Mouse (Mus musculus): ENCODE measurements around the gene Erich3.

Erich3 gene

GRCm38 (mm10) chr3:154682570-154682969, 18.9 kb downstream of the Erich3 start:
- DNase-seq = no peak

- no peak for DNase-seq
Measured at GRCm38 (mm10) chr3:154683667-154684066, 20.0 kb downstream of the Erich3 start.

GRCm38 (mm10) chr3:154690260-154690659, 26.6 kb downstream of the Erich3 start:
- DNase-seq = no peak

GRCm38 (mm10) chr3:154691897-154692571, 28.4 kb downstream of the Erich3 start:
- DNase-seq = no peak

GRCm38 (mm10) chr3:154692572-154692922, 28.9 kb downstream of the Erich3 start:
- DNase-seq = no peak

GRCm38 (mm10) chr3:154693902-154694301, 30.2 kb downstream of the Erich3 start:
- DNase-seq = no peak

GRCm38 (mm10) chr3:154696611-154697010, 33.0 kb downstream of the Erich3 start:
- DNase-seq = no peak

- DNase-seq = no peak
Measured at GRCm38 (mm10) chr3:154698907-154699306, 35.2 kb downstream of the Erich3 start.

- DNase-seq = no peak
Measured at GRCm38 (mm10) chr3:154700296-154700695, 36.6 kb downstream of the Erich3 start.

GRCm38 (mm10) chr3:154700735-154701134, 37.1 kb downstream of the Erich3 start:
- no peak for DNase-seq

- DNase-seq = no peak
Measured at GRCm38 (mm10) chr3:154704755-154705154, 41.1 kb downstream of the Erich3 start.

- no peak for DNase-seq
Measured at GRCm38 (mm10) chr3:154708150-154708549, 44.5 kb downstream of the Erich3 start.

GRCm38 (mm10) chr3:154723198-154723597, 59.5 kb downstream of the Erich3 start:
- DNase-seq = no peak

- no peak for DNase-seq
Measured at GRCm38 (mm10) chr3:154731431-154731830, 67.8 kb downstream of the Erich3 start.

- no peak for DNase-seq
Measured at GRCm38 (mm10) chr3:154741496-154741895, 77.8 kb downstream of the Erich3 start.

GRCm38 (mm10) chr3:154742927-154743326, 79.3 kb downstream of the Erich3 start:
- no peak for DNase-seq

GRCm38 (mm10) chr3:154744317-154744716, 80.7 kb downstream of the Erich3 start:
- no peak for DNase-seq

- DNase-seq = no peak
Measured at GRCm38 (mm10) chr3:154754505-154754904, 90.8 kb downstream of the Erich3 start.

- DNase-seq = no peak
Measured at GRCm38 (mm10) chr3:154755225-154755624, 91.6 kb downstream of the Erich3 start.

GRCm38 (mm10) chr3:154758089-154758488, 94.4 kb downstream of the Erich3 start:
- no peak for DNase-seq

GRCm38 (mm10) chr3:154761108-154761507, 97.4 kb downstream of the Erich3 start:
- no peak for DNase-seq

- DNase-seq = no peak
Measured at GRCm38 (mm10) chr3:154763374-154763773, 99.7 kb downstream of the Erich3 start.

- no peak for DNase-seq
Measured at GRCm38 (mm10) chr3:154764115-154764514, 100.5 kb downstream of the Erich3 start.

- DNase-seq = no peak
Measured at GRCm38 (mm10) chr3:154766321-154766720, 102.7 kb downstream of the Erich3 start.

- no peak for DNase-seq
Measured at GRCm38 (mm10) chr3:154771651-154772050, 108.0 kb downstream of the Erich3 start.
